Mouse (Mus musculus): ENCODE measurements at regions not wholly inside any gene's neighbourhood (a gene's known extent, or its start where the extent isn't known, plus 50 kb on each side); places are given as distances from the start of the nearest gene placed in this dataset.

DNA sequence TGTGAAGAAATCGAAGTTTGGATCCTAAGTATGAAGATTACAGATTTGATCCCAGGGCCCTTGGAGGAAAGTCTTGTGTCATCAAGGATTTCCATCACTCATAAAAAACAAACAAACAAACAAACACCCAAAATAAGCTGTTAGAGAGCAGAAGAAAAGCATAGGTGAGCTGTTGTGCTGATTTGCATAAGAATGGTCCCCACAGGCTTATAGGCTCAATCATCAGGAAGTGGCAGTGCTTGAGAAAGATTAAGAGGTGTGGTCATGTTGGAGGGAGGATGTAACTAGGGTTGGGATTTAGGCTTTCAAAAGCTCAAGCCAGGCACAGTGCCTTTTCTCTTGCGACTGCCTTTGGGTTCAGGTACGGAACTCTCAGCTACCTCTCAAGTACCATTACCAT lies 205.1 kb downstream of the Gm10260 start:
- TF ChIP-seq CTCF (IDR thresholded peaks at IDR 0.05; ENCODE audit: low read depth, low read length) (no peak), POLR2A (IDR thresholded peaks at IDR 0.05; ENCODE audit: extremely low read depth, insufficient read depth, low read length) (no peak)

All from liver, adult 2 months (tissue).